In genomic region chr6:50387629-50388028, GRCm38 (mm10) we compare ENCODE assay signal across 27 mouse cellular contexts.
A peak's percentile ranks its signal among the peaks of the same experiment; 100 is the strongest.
DNase-seq lines count a peak whose midpoint lies in the region; ATAC-seq and TF ChIP-seq lines count a peak whose summit lies in the region.
"Had no signal": no experiment of that assay in that cellular context is flagged by ENCODE, and none has a peak within 500 bp of the region (broad histone marks: within the 10 kb centered on the region; RNA-seq: fewer than 3 reads in every experiment).

No protein-coding gene starts in this region.

- no peaks in the 10 kb centered on the region for H3K27me3 ChIP-seq in MEL (ENCODE audit: control insufficient read depth in 1 of 2, insufficient read depth in 2 of 2, low read length in 2 of 2)
- H3K27me3 ChIP-seq: limb, embryonic 13.5 days; lung, embryonic 15.5 days; neural tube, embryonic 15.5 days had no signal

- no peaks in the 10 kb centered on the region for H3K9me3 ChIP-seq in MEL (replicated peaks; ENCODE audit: insufficient read depth, low read length)
- H3K9me3 ChIP-seq: hindbrain, embryonic 10.5 days; lung, embryonic 15.5 days; neural tube, embryonic 15.5 days had no signal

- TF ChIP-seq EP300 in MEL (IDR thresholded peaks at IDR 0.05; ENCODE audit: low read depth in 1 of 2, low read length in 2 of 2) = no peak

- DNase-seq in adrenal gland, adult 2 months = peak; percentile 36
- DNase-seq in adrenal gland, postnatal 25 days = no peak
- DNase-seq in CD4-positive helper T cell, adult 2 months (ENCODE audit: low read depth, low spot score) = peak; percentile 39
- no peak for DNase-seq in MEL (ENCODE audit: low read depth, low spot score)
- no peak for DNase-seq in left cerebral cortex, postnatal 36 days (ENCODE audit: low spot score in 2 of 2)
- DNase-seq in retina, embryonic 14.5 days (ENCODE audit: low spot score) = no peak
- no peak for DNase-seq in kidney, postnatal 4 days
- DNase-seq: adrenal gland, postnatal 36 days; cerebellum, adult 18-20 months; cerebellum, postnatal 14 days; forebrain, postnatal 0 days; gastrocnemius, postnatal 10 days; heart, postnatal 14 days; kidney, adult 9 months; kidney, postnatal 14 days; lung, postnatal 36 days; midbrain, embryonic 14.5 days; right cerebral cortex, adult 18-20 months; spleen, adult 18-20 months had no signal

- H3K9ac ChIP-seq in MEL (ENCODE audit: control insufficient read depth, low read depth, low read length, poor library complexity, severe bottlenecking) = no peak overlapping the region
- H3K9ac ChIP-seq: forebrain, postnatal 0 days; limb, embryonic 13.5 days; lung, embryonic 15.5 days; neural tube, embryonic 15.5 days had no signal

- 0 out of 2 replicates have a peak, but pooled peaks have one; percentile 34 for ATAC-seq in megakaryocyte-erythroid progenitor cell, adult 5-6 weeks (replicated peaks; ENCODE audit: low FRiP score, low TSS enrichment, poor library complexity, severe bottlenecking)
- ATAC-seq: forebrain, postnatal 0 days; hindbrain, embryonic 16.5 days; intestine, postnatal 0 days had no signal

- intact Hi-C loops in left cerebral cortex, postnatal 36 days (cut with DNase I) = no loop called here

- TF ChIP-seq POLR2A in MEL (IDR thresholded peaks at IDR 0.05; ENCODE audit: control insufficient read depth in 1 of 2, insufficient read depth in 1 of 2, low read depth in 1 of 2, low read length in 2 of 2, poor library complexity in 1 of 2) = no peak

- H3K79me2 ChIP-seq in MEL (ENCODE audit: control insufficient read depth, insufficient read depth, low read length, poor library complexity) = no peaks in the 10 kb centered on the region

- no peak overlapping the region for H3K4me3 ChIP-seq in MEL (ENCODE audit: control insufficient read depth in 1 of 2, insufficient read depth in 1 of 2, low read depth in 2 of 2, low read length in 2 of 2)
- H3K4me3 ChIP-seq: erythroblast, embryonic 14.5 days; hindbrain, embryonic 10.5 days; limb, embryonic 13.5 days; lung, embryonic 15.5 days; neural tube, embryonic 15.5 days had no signal

- peaks cover 0 to under 1% of the 10 kb centered on the region in 2 experiments; a peak in 1 of 4 replicates for H3K36me3 ChIP-seq in MEL (ENCODE audit: control insufficient read depth in 1 of 2, insufficient read depth in 2 of 2, low read length in 2 of 2)
- H3K36me3 ChIP-seq: hindbrain, embryonic 10.5 days; limb, embryonic 13.5 days; lung, embryonic 15.5 days; neural tube, embryonic 15.5 days had no signal

- no peak for TF ChIP-seq RAD21 in MEL (IDR thresholded peaks at IDR 0.05; ENCODE audit: low read depth, low read length)

- no peak overlapping the region for H3K27ac ChIP-seq in MEL (ENCODE audit: control insufficient read depth, low read depth, low read length)
- H3K27ac ChIP-seq: hindbrain, embryonic 10.5 days; limb, embryonic 13.5 days; lung, embryonic 15.5 days; neural tube, embryonic 15.5 days had no signal

- 0 out of 4 replicates have a peak, but pooled peaks cover 0 to 1% of the 10 kb centered on the region in 2 experiments for H3K4me1 ChIP-seq in MEL (ENCODE audit: control insufficient read depth in 1 of 2, insufficient read depth in 2 of 2, low read length in 2 of 2)
- H3K4me1 ChIP-seq: lung, embryonic 15.5 days; neural tube, embryonic 15.5 days had no signal

- no peak for TF ChIP-seq CTCF in MEL (IDR thresholded peaks at IDR 0.05 in 2 of 3, conservative IDR thresholded peaks at IDR 0.05 in 1 of 3; ENCODE audit: control insufficient read depth in 1 of 3, insufficient read depth in 1 of 3, low read depth in 2 of 3, low read length in 3 of 3, poor library complexity in 1 of 3, severe bottlenecking in 1 of 3)

TF ChIP-seq in MEL, 35 proteins besides CTCF, POLR2A, EP300 and RAD21:
- TF ChIP-seq CHD2 (IDR thresholded peaks at IDR 0.05; ENCODE audit: low read length) (no peak), JUND (IDR thresholded peaks at IDR 0.05; ENCODE audit: low read depth, low read length) (no peak), MEF2A (IDR thresholded peaks at IDR 0.05; ENCODE audit: extremely low read depth, insufficient replicate concordance, low read depth, low read length, poor library complexity, severe bottlenecking) (no peak), USF1 (IDR thresholded peaks at IDR 0.05; ENCODE audit: low read depth, low read length) (peak; percentile 57; the same call in 1 of the 2 replicates), E2F4 (IDR thresholded peaks at IDR 0.05; ENCODE audit: borderline replicate concordance, low read depth, low read length) (no peak)
TF ChIP-seq in MEL: peak in this region for 1.

Comparison
In these comparisons a context has a peak if more than half of its experiments do, and no peak if none do; other contexts are left out.
1. DNase-seq: peak in adrenal gland, adult 2 months (single experiment) and CD4-positive helper T cell, adult 2 months (single experiment); none in adrenal gland, postnatal 25 days (single experiment), MEL (single experiment), left cerebral cortex, postnatal 36 days (0 of 2), retina, embryonic 14.5 days (single experiment) and kidney, postnatal 4 days (0 of 2).